Mouse (Mus musculus): ENCODE data around the gene A630010A05Rik.
"Not testable (repeated sequence)": the region's sequence is repeated elsewhere in the genome, so short reads cannot be mapped to it uniquely, and the experiment has no call there.

The A630010A05Rik gene

DNA sequence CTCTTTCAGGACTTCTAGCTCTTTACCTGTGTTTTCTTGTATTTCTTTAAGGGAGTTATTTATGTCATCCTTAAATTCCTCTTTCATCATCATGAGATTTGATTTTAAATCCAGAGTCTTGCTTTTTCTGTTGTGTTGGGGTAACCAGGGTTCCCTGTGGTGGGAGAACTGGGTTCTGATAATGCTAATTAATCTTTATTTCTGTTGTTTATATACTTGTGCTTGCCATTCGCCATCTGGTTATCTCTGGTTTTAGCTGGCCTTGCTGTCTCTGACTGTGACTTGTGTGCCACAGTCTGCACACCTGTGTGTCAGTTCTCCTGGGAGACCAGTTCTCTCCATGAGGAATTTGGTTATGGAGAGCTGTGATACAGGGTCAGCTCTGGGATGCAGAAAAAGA lies at the start of gene A630010A05Rik:
Gene A630010A05Rik (plus strand): TSS at position 301 of the 400 bp plus-strand sequence.
- no peak for DNase-seq (ENCODE audit: low read depth, low spot score)

GRCm38 (mm10) chr16:14535766-14536165 lies 26.4 kb upstream of the A630010A05Rik start:
- no peak for DNase-seq (ENCODE audit: low read depth, low spot score)

- not testable (repeated sequence) for DNase-seq (ENCODE audit: low read depth, low spot score)
Observed at GRCm38 (mm10) chr16:14557191-14557590, 4.9 kb upstream of the A630010A05Rik start.

Data from mesoderm, embryonic 11.5 days (tissue).